Mouse (Mus musculus) stomach, postnatal 0 days (tissue): ENCODE results near the gene Tbc1d17.

Experiments
- CTCF ChIP-seq: IDR thresholded peaks from 2 replicates; pipeline ENCODE4 v1.5.1; 2016; ENCODE audit warnings: antibody characterized with exemption, low read depth, mild to moderate bottlenecking, moderate library complexity
- EP300 ChIP-seq: optimal IDR thresholded peaks from 2 replicates; pipeline ENCODE3; 2016; ENCODE audit warnings: antibody characterized with exemption

GRCm38 (mm10) chr7:44848561-44849415 is at the start of gene Tbc1d17, which contains the start of gene Akt1s1:
- TF ChIP-seq CTCF (no peak), EP300 (peak; percentile 70)
